Mouse (Mus musculus) spleen, adult 2 months (tissue): ENCODE data around the gene Ssx2ip.

Experiments used
- CTCF ChIP-seq: fragments of 200-500 bp; IDR thresholded peaks from 2 replicates; pipeline ENCODE4 v1.5.1; 2011; ENCODE audit warnings: mild to moderate bottlenecking, inconsistent platforms; ENCODE audit not compliant: insufficient read depth, insufficient read length, insufficient replicate concordance; ENCODE audit errors: extremely low read depth
- POLR2A ChIP-seq: fragments of 200-500 bp; IDR thresholded peaks from 2 replicates; pipeline ENCODE4 v1.6.1; 2011; ENCODE audit warnings: low read depth, low read length, inconsistent platforms

DNA sequence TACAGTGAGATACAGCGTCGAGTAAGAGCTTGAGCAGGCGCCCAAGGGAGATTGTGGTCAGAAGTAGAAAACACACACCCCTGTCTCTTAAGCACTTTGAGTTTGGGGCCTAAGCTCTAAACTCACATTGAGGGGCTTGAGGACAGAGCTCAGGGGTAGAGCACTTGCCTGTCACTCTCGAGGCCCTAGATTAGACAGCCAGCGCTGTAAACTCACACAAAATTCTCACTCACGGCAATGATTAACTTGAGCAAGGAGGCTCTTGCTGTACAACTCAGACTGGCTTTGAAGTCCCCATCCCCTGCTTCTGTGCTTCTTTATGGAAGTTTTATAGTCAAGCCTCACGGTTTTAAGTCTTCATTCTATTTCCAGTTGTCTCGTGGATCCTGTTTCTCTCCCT lies 25.7 kb upstream of the Ssx2ip start:
- TF ChIP-seq CTCF (no peak), POLR2A (no peak)
